Mouse (Mus musculus) erythroblast, adult 5-6 weeks (primary cell): ENCODE results near the gene Ntmt1. TPM values are rescaled to one million over a fixed set of nuclear protein-coding genes. Genes with fewer than 3 reads are reported as not detected.

Source experiments
- ATAC-seq: replicated peaks from 2 replicates; pipeline ENCODE4 v1.8.0; 2016; ENCODE audit warnings: moderate number of reproducible peaks, mild to moderate bottlenecking, moderate TSS enrichment, inconsistent platforms; ENCODE audit not compliant: poor library complexity, low FRiP score, severe bottlenecking
- total RNA-seq, 2 experiments: library from RNA; stranded (forward) in 1 of 2; stranded (reverse) in 1 of 2; fragments of 150-400 nt in 1 of 2; fragments of 200-764, 138-1000 nt in 1 of 2; gene quantifications; 2 replicates each; pipeline versions ENCODE4 v1.2.3 to v1.2.4; 2015 to 2017; ENCODE audit warnings: low replicate concordance in 2 of 2

Ntmt1 gene
- total RNA-seq (2015; ENCODE audit: low replicate concordance) (2.7 TPM in 2 replicates), total RNA-seq (2017; ENCODE audit: low replicate concordance) (3.9 TPM in 1 of 2 replicates, not detected in the other)

DNA sequence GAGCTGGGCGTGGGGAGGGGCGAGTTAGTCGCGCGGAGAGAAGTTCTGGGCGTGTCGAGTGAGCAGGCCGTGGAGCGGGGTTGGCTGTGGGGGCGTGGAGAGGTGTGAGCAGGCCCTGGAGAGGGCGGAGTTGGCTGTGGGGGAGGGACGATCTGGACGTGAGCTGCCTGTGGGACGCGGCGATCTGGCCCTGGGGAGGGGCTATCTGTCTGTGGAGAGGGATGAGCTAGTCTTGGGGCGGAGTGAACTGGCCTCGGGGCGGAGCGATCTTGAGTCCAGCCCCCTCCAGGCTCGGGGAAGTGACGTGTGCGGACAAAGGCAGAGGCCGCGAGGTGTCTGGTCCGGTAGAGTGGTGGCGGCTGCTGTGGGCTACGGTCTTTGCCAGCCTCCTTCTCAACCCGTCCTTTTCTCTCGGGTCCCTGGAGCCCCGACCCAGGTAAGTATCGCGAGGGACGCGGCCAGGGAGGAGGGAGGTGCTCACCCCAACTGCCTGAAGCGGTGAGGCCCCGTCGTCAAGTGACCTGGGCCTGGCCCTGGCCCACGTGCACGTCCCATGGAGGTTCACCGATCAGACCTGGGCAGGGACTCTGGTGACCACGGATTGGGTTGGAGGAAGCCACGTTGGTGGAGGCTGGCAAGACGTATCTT is at the start of gene Ntmt1:
Gene Ntmt1, plus strand, starts transcription at position 179 of the 648 bp plus-strand sequence.
- peak; percentile 95 for ATAC-seq

DNA sequence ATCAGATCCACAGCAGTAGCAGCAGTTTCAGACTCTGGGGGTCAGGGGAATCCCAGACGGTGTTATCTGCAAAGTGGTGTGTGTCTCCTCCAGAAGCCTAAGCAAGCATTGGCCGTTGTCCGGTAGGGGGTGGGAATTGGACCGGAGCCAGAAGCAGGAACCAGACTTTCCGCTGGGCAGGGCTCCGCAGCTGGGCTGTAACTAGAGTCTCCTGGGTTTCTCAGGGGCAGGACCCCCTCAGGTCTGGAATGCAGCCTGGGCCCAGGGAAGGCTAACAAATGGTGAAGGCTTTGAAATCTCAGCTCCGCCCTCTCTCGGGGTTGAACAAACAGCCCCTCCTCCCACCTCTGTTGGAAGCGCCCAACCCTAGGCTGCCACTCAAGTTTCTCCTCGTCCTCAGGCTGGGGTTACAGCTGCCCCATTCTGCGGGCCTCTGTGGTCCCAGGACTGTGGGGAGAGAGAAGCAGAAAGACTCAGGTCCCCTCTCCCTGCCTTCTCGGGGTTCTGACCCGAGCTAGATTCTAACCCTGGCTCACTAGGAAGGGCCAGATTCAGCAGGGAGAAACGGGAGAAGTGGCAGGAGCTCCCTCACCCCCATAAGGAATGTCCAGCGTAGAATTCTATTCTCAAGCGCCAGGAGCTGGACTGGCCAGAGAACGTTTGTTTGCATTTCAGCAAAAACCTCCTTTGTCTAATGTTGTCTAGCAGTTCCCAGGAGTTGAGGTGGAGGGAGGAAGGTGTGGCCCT is 49.1 kb upstream of the Ntmt1 start:
- ATAC-seq = no peak

GRCm38 (mm10) chr2:30759088-30759374 is 48.6 kb upstream of the Ntmt1 start:
- ATAC-seq = no peak

GRCm38 (mm10) chr2:30759442-30759841 is 48.2 kb upstream of the Ntmt1 start:
- 0 out of 2 replicates have a peak, but pooled peaks have one; percentile 21 for ATAC-seq

- no peak for ATAC-seq
These were observed 47.6 kb upstream of the Ntmt1 start for GRCm38 (mm10) chr2:30759858-30760547.

- ATAC-seq = no peak
These were observed 46.9 kb upstream of the Ntmt1 start for GRCm38 (mm10) chr2:30760706-30761105.

GRCm38 (mm10) chr2:30766446-30766845 is 41.2 kb upstream of the Ntmt1 start:
- no peak for ATAC-seq

GRCm38 (mm10) chr2:30767626-30768240 is 39.9 kb upstream of the Ntmt1 start:
- ATAC-seq = no peak

GRCm38 (mm10) chr2:30768529-30768928 is 39.1 kb upstream of the Ntmt1 start:
- no peak for ATAC-seq

DNA sequence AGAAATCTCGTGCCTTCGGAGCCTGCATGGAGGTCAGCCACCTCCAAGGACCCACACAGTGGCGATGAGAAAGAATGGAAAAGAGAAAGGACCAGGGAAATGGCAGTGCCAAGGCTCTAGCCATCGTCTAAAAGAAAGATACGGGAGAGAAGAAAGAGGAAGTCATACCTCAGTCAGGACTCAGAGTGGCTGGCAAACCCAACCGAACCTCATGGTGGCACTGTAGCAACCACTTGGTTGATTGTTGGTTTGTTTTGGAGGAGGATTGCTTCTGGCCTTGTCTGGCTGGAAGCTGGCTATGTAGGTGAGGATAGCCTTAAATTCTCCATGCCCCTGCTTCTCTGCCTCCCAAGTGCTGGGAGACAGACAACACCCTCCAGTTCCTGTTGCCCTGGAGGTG is 38.4 kb upstream of the Ntmt1 start:
- peak; percentile 21; the same call in 1 of the 2 replicates for ATAC-seq

GRCm38 (mm10) chr2:30771368-30771805 is 36.2 kb upstream of the Ntmt1 start:
- ATAC-seq = no peak

DNA sequence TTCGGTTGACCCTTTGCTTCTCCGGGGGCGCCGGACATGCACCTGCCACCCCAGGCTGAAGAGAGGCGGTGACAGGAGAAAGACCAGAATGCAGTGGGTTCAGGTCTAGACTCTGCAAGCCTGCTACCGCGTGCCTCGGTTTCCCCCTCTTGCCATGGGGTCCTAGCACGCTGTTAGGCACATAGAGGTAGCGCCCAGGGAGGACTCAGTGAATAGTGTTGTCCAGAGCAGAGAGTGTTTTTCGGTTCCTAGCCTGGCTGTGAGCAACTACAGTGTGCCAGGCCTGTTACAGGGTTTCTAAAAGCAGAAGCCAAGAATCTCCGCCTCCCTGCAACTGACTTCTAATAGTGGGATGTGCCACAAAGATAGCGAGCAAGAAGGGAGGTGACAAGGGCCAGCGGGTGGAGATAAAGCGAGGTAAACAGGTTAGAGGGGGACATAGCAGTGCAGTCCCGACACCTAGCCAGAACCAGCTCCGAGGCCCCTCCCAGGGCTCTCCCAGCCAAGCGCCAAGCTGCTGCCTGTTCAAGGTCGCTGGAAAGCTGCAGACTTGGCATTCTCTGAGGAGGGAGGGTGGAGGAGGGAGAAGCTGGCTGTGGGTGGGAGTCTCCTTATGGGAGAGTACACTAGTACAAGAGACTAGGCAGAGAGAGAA is 35.7 kb upstream of the Ntmt1 start:
- peak; percentile 82 for ATAC-seq

GRCm38 (mm10) chr2:30772581-30773312 is 34.9 kb upstream of the Ntmt1 start:
- ATAC-seq = 0 out of 2 replicates have a peak, but pooled peaks have one; percentile 9

DNA sequence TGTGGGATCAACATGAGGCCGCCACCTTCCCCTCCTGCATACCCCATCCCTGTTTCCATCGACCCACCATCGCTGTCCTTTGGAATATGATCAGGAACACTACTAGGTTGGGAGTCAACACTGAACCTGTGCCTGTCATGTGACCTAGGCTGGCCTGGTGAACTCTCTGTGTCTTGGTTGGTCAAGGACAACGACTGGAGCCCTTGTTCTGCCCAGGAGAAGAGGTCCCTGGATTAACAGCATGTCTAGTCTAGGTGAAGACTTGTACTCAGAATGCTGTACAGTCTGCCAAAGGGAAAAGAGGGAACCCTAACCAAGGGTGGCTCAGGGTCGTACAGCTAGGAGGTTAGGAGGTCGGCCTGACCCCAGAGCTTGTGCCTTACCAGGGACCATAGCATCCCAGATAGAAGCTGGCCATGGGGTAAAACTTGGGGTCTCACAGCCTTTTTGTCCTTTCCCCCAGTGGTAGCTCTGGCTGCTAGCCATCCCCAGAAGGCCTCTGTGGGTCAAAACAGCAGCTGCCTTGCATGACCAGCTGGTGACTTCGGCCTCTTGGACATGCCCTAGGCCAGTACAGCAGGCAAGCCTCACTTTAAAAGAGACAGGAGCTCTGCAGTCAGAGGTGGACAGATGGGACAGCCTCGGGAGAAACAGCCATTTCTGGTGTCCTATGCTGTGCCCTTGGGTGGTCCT is 34.2 kb upstream of the Ntmt1 start:
- ATAC-seq = no peak

DNA sequence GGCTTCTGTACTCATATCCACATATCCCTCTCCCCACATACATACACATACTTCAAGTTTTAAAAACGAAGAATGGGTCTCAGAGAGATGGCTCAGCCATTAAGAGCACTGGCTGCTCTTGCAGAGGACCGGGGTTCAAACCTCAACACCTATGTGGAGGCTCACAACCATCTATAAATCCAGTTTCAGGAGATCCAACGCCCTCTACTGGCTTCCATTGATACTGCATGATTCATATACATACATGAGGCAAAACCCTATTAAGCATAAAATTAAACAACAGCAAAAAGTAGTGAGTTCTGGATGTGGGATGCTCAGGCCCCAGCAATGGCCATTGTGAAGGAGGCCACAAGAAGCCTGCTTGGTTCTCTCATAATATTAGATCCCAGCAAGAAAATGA is 31.7 kb upstream of the Ntmt1 start:
- ATAC-seq = no peak

- ATAC-seq = no peak
These were observed 30.4 kb upstream of the Ntmt1 start for GRCm38 (mm10) chr2:30777266-30777665.

GRCm38 (mm10) chr2:30778235-30778634 is 29.4 kb upstream of the Ntmt1 start:
- ATAC-seq = no peak

DNA sequence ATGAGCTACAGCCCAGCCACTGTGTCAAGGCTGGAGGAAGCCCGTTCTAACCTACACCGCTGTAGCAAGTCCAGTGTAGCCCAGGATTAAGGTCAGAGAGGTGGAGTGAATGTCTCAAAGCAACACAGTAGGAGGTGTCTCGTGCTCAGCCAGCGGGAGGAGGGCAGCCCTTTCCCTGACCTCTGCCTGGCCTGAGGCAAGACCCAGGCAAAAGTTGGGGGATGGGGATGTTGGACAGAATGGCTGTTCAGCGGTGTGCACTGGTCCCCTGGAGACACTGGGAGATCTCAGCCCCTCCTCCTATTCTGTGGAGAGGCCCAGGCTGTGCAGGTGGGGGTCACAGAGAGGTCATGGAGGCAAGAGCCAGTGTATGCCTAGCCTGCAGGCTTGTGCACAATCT is 28.4 kb upstream of the Ntmt1 start:
- ATAC-seq = no peak
